Mouse (Mus musculus): ENCODE data around the gene Prdm2. TPM values are rescaled to one million over a fixed set of nuclear protein-coding genes. Genes with fewer than 3 reads are reported as not detected.
A peak's percentile ranks its signal among the peaks of the same experiment; 100 is the strongest.

Prdm2 gene
- polyA plus RNA-seq, 1 experiment from 2014 or later = 10.4 TPM

- H3K9ac ChIP-seq = no peak overlapping the region
- H3K4me1 ChIP-seq (replicated peaks) = peaks cover 36% of the 10 kb centered on the region
- H3K36me3 ChIP-seq = peaks cover 26% of the 10 kb centered on the region
- WGBS = 83% methylated on average over 6 of the region's 6 CpGs
- no peak overlapping the region for H3K4me3 ChIP-seq
- ATAC-seq (ENCODE audit: insufficient number of reproducible peaks, low FRiP score) = no peak
- H3K27ac ChIP-seq (ENCODE audit: poor library complexity, severe bottlenecking) = no peak overlapping the region
- H3K9me3 ChIP-seq (replicated peaks) = no peaks in the 10 kb centered on the region
- no peaks in the 10 kb centered on the region for H3K27me3 ChIP-seq (replicated peaks)
- no peak overlapping the region for H3K4me2 ChIP-seq
These were observed 87.5 kb downstream of the Prdm2 start for GRCm38 (mm10) chr4:143125290-143125689.

GRCm38 (mm10) chr4:143123043-143123442 lies 89.8 kb downstream of the Prdm2 start:
- 36% methylated on average over 10 of the region's 10 CpGs for WGBS
- Histone ChIP-seq H3K4me2 (0 out of 2 replicates have a peak overlapping the region, but pooled peaks have one; percentile 0), H3K9ac (no peak overlapping the region), H3K4me1 (replicated peaks) (peaks cover 38% of the 10 kb centered on the region), H3K27ac (ENCODE audit: poor library complexity, severe bottlenecking) (no peak overlapping the region), H3K9me3 (replicated peaks) (no peaks in the 10 kb centered on the region), H3K4me3 (no peak overlapping the region), H3K27me3 (replicated peaks) (no peaks in the 10 kb centered on the region), H3K36me3 (peaks cover 17% of the 10 kb centered on the region)
- ATAC-seq (ENCODE audit: insufficient number of reproducible peaks, low FRiP score) = peak; percentile 51; the same call in 1 of the 2 replicates

- no peak for ATAC-seq (ENCODE audit: insufficient number of reproducible peaks, low FRiP score)
- H3K4me3 ChIP-seq = no peak overlapping the region
- WGBS = 87% methylated on average over 3 of the region's 3 CpGs
- H3K9me3 ChIP-seq (replicated peaks) = no peaks in the 10 kb centered on the region
- no peak overlapping the region for H3K4me2 ChIP-seq
- H3K27ac ChIP-seq (ENCODE audit: poor library complexity, severe bottlenecking) = no peak overlapping the region
- H3K36me3 ChIP-seq = peaks cover 4% of the 10 kb centered on the region; the same call in 1 of the 2 replicates
- H3K4me1 ChIP-seq (replicated peaks) = peaks cover 38% of the 10 kb centered on the region
- no peak overlapping the region for H3K9ac ChIP-seq
- no peaks in the 10 kb centered on the region for H3K27me3 ChIP-seq (replicated peaks)
These were observed 91.6 kb downstream of the Prdm2 start for GRCm38 (mm10) chr4:143121174-143121573.

GRCm38 (mm10) chr4:143120008-143120407 lies 92.8 kb downstream of the Prdm2 start:
- 90% methylated on average over 8 of the region's 8 CpGs for WGBS
- Histone ChIP-seq H3K27ac (ENCODE audit: poor library complexity, severe bottlenecking) (no peak overlapping the region), H3K4me2 (no peak overlapping the region), H3K27me3 (replicated peaks) (no peaks in the 10 kb centered on the region; the same call in 1 of the 2 replicates), H3K9me3 (replicated peaks) (no peaks in the 10 kb centered on the region), H3K9ac (no peak overlapping the region), H3K4me3 (no peak overlapping the region), H3K4me1 (replicated peaks) (peaks cover 30% of the 10 kb centered on the region), H3K36me3 (peaks cover 3% of the 10 kb centered on the region; the same call in 1 of the 2 replicates)
- no peak for ATAC-seq (ENCODE audit: insufficient number of reproducible peaks, low FRiP score)

- H3K4me2 ChIP-seq = no peak overlapping the region
- peaks cover 21% of the 10 kb centered on the region for H3K4me1 ChIP-seq (replicated peaks)
- H3K9me3 ChIP-seq (replicated peaks) = no peaks in the 10 kb centered on the region
- no peak overlapping the region for H3K4me3 ChIP-seq
- no peak overlapping the region for H3K27ac ChIP-seq (ENCODE audit: poor library complexity, severe bottlenecking)
- 67% methylated on average over 4 of the region's 4 CpGs for WGBS
- H3K27me3 ChIP-seq (replicated peaks) = no peaks in the 10 kb centered on the region; the same call in 1 of the 2 replicates
- H3K36me3 ChIP-seq = peaks cover 3% of the 10 kb centered on the region; the same call in 1 of the 2 replicates
- no peak overlapping the region for H3K9ac ChIP-seq
- ATAC-seq (ENCODE audit: insufficient number of reproducible peaks, low FRiP score) = no peak
These were observed 94.0 kb downstream of the Prdm2 start for GRCm38 (mm10) chr4:143118843-143119242.

GRCm38 (mm10) chr4:143115851-143116250 lies 96.9 kb downstream of the Prdm2 start:
- Histone ChIP-seq H3K4me1 (replicated peaks) (peaks cover 9% of the 10 kb centered on the region), H3K36me3 (peaks cover 15% of the 10 kb centered on the region), H3K9ac (no peak overlapping the region), H3K4me2 (no peak overlapping the region), H3K4me3 (no peak overlapping the region), H3K27me3 (replicated peaks) (no peaks in the 10 kb centered on the region; the same call in 1 of the 2 replicates), H3K9me3 (replicated peaks) (no peaks in the 10 kb centered on the region), H3K27ac (ENCODE audit: poor library complexity, severe bottlenecking) (no peak overlapping the region)
- 71% methylated on average over 12 of the region's 12 CpGs for WGBS
- ATAC-seq (ENCODE audit: insufficient number of reproducible peaks, low FRiP score) = no peak

- Histone ChIP-seq H3K4me2 (no peak overlapping the region), H3K9me3 (replicated peaks) (no peaks in the 10 kb centered on the region), H3K27me3 (replicated peaks) (no peaks in the 10 kb centered on the region; the same call in 1 of the 2 replicates), H3K9ac (no peak overlapping the region), H3K27ac (ENCODE audit: poor library complexity, severe bottlenecking) (no peak overlapping the region), H3K4me1 (replicated peaks) (peaks cover 8% of the 10 kb centered on the region), H3K36me3 (peaks cover 28% of the 10 kb centered on the region), H3K4me3 (no peak overlapping the region)
- no peak for ATAC-seq (ENCODE audit: insufficient number of reproducible peaks, low FRiP score)
- 79% methylated on average over 21 of the region's 21 CpGs for WGBS
These were observed 98.4 kb downstream of the Prdm2 start for GRCm38 (mm10) chr4:143114232-143114979.

GRCm38 (mm10) chr4:143112985-143113384 lies 99.8 kb downstream of the Prdm2 start:
- Histone ChIP-seq H3K9ac (no peak overlapping the region), H3K27ac (ENCODE audit: poor library complexity, severe bottlenecking) (no peak overlapping the region), H3K4me2 (no peak overlapping the region), H3K9me3 (replicated peaks) (no peaks in the 10 kb centered on the region), H3K36me3 (peaks cover 42% of the 10 kb centered on the region), H3K27me3 (replicated peaks) (no peaks in the 10 kb centered on the region; the same call in 1 of the 2 replicates), H3K4me1 (replicated peaks) (no peaks in the 10 kb centered on the region; the same call in 1 of the 2 replicates), H3K4me3 (no peak overlapping the region)
- WGBS = 39% methylated on average over 6 of the region's 6 CpGs
- no peak for ATAC-seq (ENCODE audit: insufficient number of reproducible peaks, low FRiP score)

GRCm38 (mm10) chr4:143112439-143112838 lies 100.4 kb downstream of the Prdm2 start:
- Histone ChIP-seq H3K9ac (no peak overlapping the region), H3K9me3 (replicated peaks) (no peaks in the 10 kb centered on the region), H3K4me1 (replicated peaks) (peaks cover 3% of the 10 kb centered on the region; the same call in 1 of the 2 replicates), H3K4me3 (no peak overlapping the region), H3K27me3 (replicated peaks) (no peaks in the 10 kb centered on the region; the same call in 1 of the 2 replicates), H3K27ac (ENCODE audit: poor library complexity, severe bottlenecking) (no peak overlapping the region), H3K36me3 (peaks cover 44% of the 10 kb centered on the region), H3K4me2 (no peak overlapping the region)
- 88% methylated on average over 2 of the region's 2 CpGs for WGBS
- ATAC-seq (ENCODE audit: insufficient number of reproducible peaks, low FRiP score) = no peak

- H3K9me3 ChIP-seq (replicated peaks) = no peaks in the 10 kb centered on the region
- ATAC-seq (ENCODE audit: insufficient number of reproducible peaks, low FRiP score) = no peak
- H3K4me1 ChIP-seq (replicated peaks) = peaks cover 3% of the 10 kb centered on the region; the same call in 1 of the 2 replicates
- H3K27me3 ChIP-seq (replicated peaks) = no peaks in the 10 kb centered on the region; the same call in 1 of the 2 replicates
- H3K4me3 ChIP-seq = no peak overlapping the region
- H3K9ac ChIP-seq = no peak overlapping the region
- no peak overlapping the region for H3K4me2 ChIP-seq
- WGBS = 86% methylated on average over 5 of the region's 5 CpGs
- no peak overlapping the region for H3K27ac ChIP-seq (ENCODE audit: poor library complexity, severe bottlenecking)
- H3K36me3 ChIP-seq = peaks cover 44% of the 10 kb centered on the region
These were observed 100.9 kb downstream of the Prdm2 start for GRCm38 (mm10) chr4:143111872-143112271.

- no peak overlapping the region for H3K4me2 ChIP-seq
- no peak for ATAC-seq (ENCODE audit: insufficient number of reproducible peaks, low FRiP score)
- no peaks in the 10 kb centered on the region for H3K9me3 ChIP-seq (replicated peaks)
- H3K9ac ChIP-seq = no peak overlapping the region
- H3K27me3 ChIP-seq (replicated peaks) = 0 out of 2 replicates have a peak, but pooled peaks cover 5% of the 10 kb centered on the region
- no peak overlapping the region for H3K27ac ChIP-seq (ENCODE audit: poor library complexity, severe bottlenecking)
- H3K4me1 ChIP-seq (replicated peaks) = 0 out of 2 replicates have a peak, but pooled peaks cover 3% of the 10 kb centered on the region
- H3K4me3 ChIP-seq = no peak overlapping the region
- 75% methylated on average over 9 of the region's 9 CpGs for WGBS
- peaks cover 41% of the 10 kb centered on the region for H3K36me3 ChIP-seq
These were observed 104.2 kb downstream of the Prdm2 start for GRCm38 (mm10) chr4:143108552-143108951.
